Mouse (Mus musculus) heart, embryonic 10.5 days (tissue): ENCODE measurements around the gene Ubb. TPM values are rescaled to one million over a fixed set of nuclear protein-coding genes. Genes with fewer than 3 reads are reported as not detected.
A peak's percentile ranks its signal among the peaks of the same experiment; 100 is the strongest.

Experiments
- DNase-seq: peaks from one replicate; pipeline ENCODE4 v3.0.0-alpha.2; 2017; ENCODE audit warnings: low spot score
- H3K27ac ChIP-seq: fragments of 300-500 bp; sonication (generic); 2 replicates; pipeline ENCODE4 v1.5.1; 2016; ENCODE audit warnings: mild to moderate bottlenecking
- H3K27me3 ChIP-seq: fragments of 300-500 bp; sonication (generic); 2 replicates; pipeline ENCODE4 v1.6.1; 2016; ENCODE audit warnings: mild to moderate bottlenecking; ENCODE audit not compliant: poor library complexity, insufficient read depth, severe bottlenecking
- H3K36me3 ChIP-seq: fragments of 300-500 bp; sonication (generic); 2 replicates; pipeline ENCODE4 v1.6.1; 2016; ENCODE audit warnings: mild to moderate bottlenecking, moderate library complexity
- H3K4me1 ChIP-seq: fragments of 300-500 bp; sonication (generic); 2 replicates; pipeline ENCODE4 v1.6.1; 2016; ENCODE audit warnings: mild to moderate bottlenecking
- H3K4me3 ChIP-seq: fragments of 300-500 bp; sonication (generic); 2 replicates; pipeline ENCODE4 v1.5.1; 2016; ENCODE audit warnings: mild to moderate bottlenecking, moderate library complexity
- H3K9me3 ChIP-seq: fragments of 300-500 bp; sonication (generic); 2 replicates; pipeline ENCODE4 v1.6.1; 2016; ENCODE audit warnings: mild to moderate bottlenecking, moderate library complexity
- WGBS: fragments of 180-500 bp; shearing (Covaris S2); methylation state at CpG from one replicate; pipeline ENCODE4 v1.1.7; 2016; 5-methylcytosine and 5-hydroxymethylcytosine counted together
- polyA plus RNA-seq: library from polyadenylated mRNA; unstranded; fragments of >200 nt; fragmentation: Nextera tagmentation; extraction: Ambion mirVana; gene quantifications from 2 replicates; pipeline ENCODE4 v1.2.1, GENCODE M21; 2016

Ubb gene
- polyA plus RNA-seq, 1 experiment from 2014 or later = 3,131 TPM

GRCm38 (mm10) chr11:62538321-62539088, 12.5 kb upstream of the Ubb start:
- H3K27ac ChIP-seq = peak overlapping the region; percentile 94

DNA sequence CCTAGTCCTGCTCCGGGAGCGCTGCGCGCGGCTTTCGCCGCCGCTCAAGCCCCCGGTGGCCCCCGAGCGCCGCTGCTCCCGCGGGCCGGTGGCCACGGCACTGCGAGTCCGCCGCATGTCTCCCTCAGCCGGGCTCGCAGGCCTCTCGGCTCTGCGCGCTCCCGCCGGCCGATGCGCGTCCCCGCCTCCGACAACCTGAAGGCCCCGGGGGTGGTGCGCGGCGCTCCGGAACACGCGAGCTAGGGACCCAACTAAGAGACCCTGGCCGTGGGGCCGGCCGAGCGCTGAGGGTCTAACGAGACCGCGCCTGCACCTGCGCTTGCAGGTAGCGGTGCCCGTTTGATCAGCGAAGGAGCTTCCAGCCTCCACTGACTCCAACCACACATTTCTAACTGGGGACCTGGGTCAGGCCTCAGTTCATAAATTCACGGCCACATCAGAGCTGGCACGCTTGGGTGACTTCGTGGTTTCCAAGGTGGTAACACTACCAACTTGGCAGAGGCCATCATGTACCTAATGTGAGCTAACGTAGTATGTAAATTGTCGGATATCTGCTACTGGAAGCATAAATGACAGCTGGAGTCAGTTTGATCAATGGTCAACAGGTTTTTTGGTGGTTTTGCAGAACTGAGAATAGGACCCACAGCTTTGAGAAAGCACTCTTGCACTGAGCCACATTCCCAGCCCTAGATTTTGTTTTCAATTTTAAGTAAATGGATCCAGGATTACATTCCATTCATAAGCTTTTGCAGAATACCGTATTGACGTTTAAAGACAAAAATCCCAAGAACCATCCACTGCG, 11.7 kb upstream of the Ubb start, which contains the start of gene Cenpv:
Cenpv (minus strand) TSS at position 173 of the 802 bp plus-strand sequence.
- Histone ChIP-seq H3K27me3 (peaks cover 32% of the 10 kb centered on the region), H3K9me3 (no peaks in the 10 kb centered on the region), H3K27ac (peak within 1 kb of the TSS; percentile 94), H3K36me3 (no peaks in the 10 kb centered on the region), H3K4me1 (peaks cover 14% of the 10 kb centered on the region), H3K4me3 (peak within 1 kb of the TSS; percentile 88)
- 6% methylated on average over 57 of the region's 57 CpGs for WGBS
- DNase-seq = no peak

More at GRCm38 (mm10) chr11:62538321-62539088, 12.5 kb upstream of the Ubb start:
- H3K4me1 ChIP-seq = peaks cover 14% of the 10 kb centered on the region
- peak; percentile 79 for DNase-seq
- H3K36me3 ChIP-seq = no peaks in the 10 kb centered on the region
- WGBS = under 1% methylated on average over 73 of the region's 73 CpGs
- H3K9me3 ChIP-seq = no peaks in the 10 kb centered on the region
- peak overlapping the region; percentile 88 for H3K4me3 ChIP-seq
- H3K27me3 ChIP-seq = peaks cover 32% of the 10 kb centered on the region

DNA sequence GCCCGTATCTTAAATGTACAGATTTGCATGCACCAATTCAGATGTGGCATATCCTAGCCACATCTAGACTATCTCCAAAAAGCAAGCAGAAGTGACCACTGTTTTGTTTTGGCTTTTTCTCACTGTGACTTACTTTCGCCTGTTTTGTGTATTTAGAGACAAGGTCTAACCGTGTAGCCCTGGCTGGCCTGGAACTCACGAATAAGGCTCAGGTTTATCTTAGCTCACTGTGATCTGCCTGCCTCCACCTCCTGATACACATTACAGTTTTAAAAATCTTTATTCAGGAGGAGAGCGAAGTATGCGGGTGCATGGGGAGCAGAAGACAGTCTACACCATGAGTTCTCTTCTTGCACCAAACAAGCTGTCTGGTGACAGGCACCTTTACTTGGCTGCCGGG, 10.8 kb upstream of the Ubb start:
- no peak overlapping the region for H3K4me3 ChIP-seq
- no peak overlapping the region for H3K27ac ChIP-seq
- H3K4me1 ChIP-seq = peaks cover 14% of the 10 kb centered on the region
- no peak for DNase-seq
- H3K9me3 ChIP-seq = no peaks in the 10 kb centered on the region
- peaks cover 32% of the 10 kb centered on the region for H3K27me3 ChIP-seq
- WGBS = 78% methylated on average over 7 of the region's 7 CpGs
- no peaks in the 10 kb centered on the region for H3K36me3 ChIP-seq

DNA sequence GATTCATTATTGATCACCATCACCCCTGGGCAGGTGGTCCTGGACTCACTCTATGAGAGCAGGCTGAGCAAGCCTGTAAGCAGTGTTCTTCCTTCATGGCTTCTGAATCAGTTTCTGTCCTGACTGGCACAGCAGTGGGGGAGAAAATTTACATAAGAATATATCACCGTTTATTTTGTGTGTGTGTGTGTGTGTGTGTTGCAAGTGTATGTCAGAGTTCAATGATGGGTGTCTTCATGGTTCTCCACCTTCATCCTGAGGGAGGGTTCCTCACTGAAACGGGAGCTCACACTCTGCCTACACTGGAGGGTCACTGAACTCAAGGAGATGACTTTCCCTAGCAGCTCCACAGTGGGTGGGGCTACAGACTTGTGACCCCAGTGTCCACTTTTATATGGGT, 10.0 kb upstream of the Ubb start:
- DNase-seq = no peak
- Histone ChIP-seq H3K4me3 (no peak overlapping the region), H3K36me3 (no peaks in the 10 kb centered on the region), H3K9me3 (no peaks in the 10 kb centered on the region), H3K4me1 (peaks cover 14% of the 10 kb centered on the region), H3K27me3 (peaks cover 32% of the 10 kb centered on the region), H3K27ac (no peak overlapping the region)
- WGBS = 53% methylated on average over 2 of the region's 2 CpGs

DNA sequence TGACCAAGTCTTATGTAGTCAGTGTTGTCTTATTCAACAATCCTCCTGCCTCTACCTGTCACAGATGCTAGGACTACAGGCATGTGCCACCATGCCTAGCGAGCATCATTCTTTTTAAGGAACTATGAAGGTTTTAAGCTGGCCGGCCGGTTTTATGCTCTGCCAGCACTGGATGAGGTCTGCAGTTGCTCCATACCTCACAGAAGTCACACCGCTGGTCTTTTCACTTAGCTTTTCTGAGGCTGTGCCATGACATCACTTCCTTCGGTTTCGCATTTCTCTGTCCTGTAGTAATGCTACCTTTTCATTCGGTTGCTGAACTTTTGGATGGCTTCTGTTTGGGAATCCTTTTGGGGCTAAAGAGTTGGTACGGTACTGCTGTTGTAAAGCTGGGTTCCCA, 9.4 kb upstream of the Ubb start:
- H3K36me3 ChIP-seq = no peaks in the 10 kb centered on the region
- peaks cover 31% of the 10 kb centered on the region for H3K27me3 ChIP-seq
- H3K27ac ChIP-seq = no peak overlapping the region
- H3K4me1 ChIP-seq = peaks cover 14% of the 10 kb centered on the region
- H3K4me3 ChIP-seq = no peak overlapping the region
- DNase-seq = no peak
- 77% methylated on average over 8 of the region's 8 CpGs for WGBS
- no peaks in the 10 kb centered on the region for H3K9me3 ChIP-seq

DNA sequence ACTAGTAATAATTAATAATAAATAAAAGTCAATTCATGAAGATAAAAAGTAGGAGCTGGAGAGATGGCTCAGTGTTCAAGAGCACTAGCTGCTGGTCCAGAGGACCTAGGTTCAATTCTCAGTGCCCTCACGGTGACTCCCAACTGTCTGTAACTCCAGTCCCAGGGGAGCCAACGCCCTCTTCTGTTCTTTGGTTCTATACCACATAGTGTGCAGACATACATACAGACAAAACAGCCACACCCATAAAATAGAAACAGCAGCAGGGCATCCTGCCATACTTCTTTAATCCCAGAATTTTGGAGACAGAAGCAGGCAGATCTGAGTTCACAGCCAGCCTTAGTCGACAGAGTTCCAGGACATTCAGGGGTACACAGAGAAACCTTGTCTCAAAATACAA, 7.0 kb upstream of the Ubb start:
- no peak for DNase-seq
- Histone ChIP-seq H3K27me3 (peaks cover 18% of the 10 kb centered on the region), H3K4me1 (peaks cover 5% of the 10 kb centered on the region), H3K27ac (no peak overlapping the region), H3K4me3 (no peak overlapping the region), H3K9me3 (no peaks in the 10 kb centered on the region), H3K36me3 (no peaks in the 10 kb centered on the region)
- 87% methylated on average over 3 of the region's 3 CpGs for WGBS

DNA sequence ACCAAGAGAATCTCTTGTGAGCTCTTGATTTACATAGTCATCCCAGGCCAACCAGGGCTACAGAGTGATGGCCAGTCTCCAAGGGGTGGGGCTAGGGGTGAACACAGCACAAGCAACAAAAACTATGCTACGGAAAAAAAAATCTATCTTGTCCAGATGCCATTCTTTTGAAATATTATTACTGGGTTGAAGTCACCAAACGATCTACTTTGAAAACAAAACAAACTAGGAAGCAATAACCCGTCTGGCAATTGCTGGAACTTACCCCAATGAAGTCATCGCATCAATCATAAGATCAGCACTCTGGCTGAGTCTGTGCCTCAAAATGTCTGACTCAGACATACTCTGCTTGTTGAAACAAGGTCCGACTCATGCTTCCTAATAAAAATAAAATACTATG, 1.2 kb upstream of the Ubb start:
- H3K4me3 ChIP-seq = peak overlapping the region; percentile 85
- WGBS = 20% methylated on average over 5 of the region's 5 CpGs
- peaks cover 18% of the 10 kb centered on the region for H3K36me3 ChIP-seq
- DNase-seq = no peak
- H3K27me3 ChIP-seq = no peaks in the 10 kb centered on the region
- no peaks in the 10 kb centered on the region for H3K9me3 ChIP-seq
- H3K27ac ChIP-seq = peak overlapping the region; percentile 100
- peaks cover 19% of the 10 kb centered on the region for H3K4me1 ChIP-seq

DNA sequence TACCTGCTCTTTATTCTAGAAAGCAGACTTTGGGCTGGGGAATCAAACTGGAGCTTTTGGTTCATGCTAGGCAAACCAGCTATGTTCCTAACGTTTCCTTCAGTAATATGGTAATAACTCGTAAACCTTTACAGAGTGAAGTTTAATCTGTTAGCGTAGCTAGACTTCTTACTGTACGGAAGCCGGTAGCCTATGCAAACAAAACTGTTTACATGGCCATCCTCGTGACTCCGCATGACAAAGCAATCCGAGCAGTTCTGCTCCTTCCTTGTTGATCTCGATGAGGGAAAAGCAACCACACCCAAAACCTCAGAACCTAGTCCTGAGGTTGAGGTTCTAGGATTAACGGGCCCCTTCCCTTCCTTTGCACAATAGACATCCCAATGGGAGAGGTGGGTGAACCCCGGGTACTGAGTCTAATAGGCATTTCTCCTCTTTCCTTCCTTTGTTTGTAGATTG, 715 bp upstream of the Ubb start:
- H3K27ac ChIP-seq = peak overlapping the region; percentile 100
- no peaks in the 10 kb centered on the region for H3K27me3 ChIP-seq
- 2% methylated on average over 11 of the region's 11 CpGs for WGBS
- H3K4me1 ChIP-seq = peaks cover 22% of the 10 kb centered on the region
- H3K4me3 ChIP-seq = peak overlapping the region; percentile 85
- H3K36me3 ChIP-seq = peaks cover 23% of the 10 kb centered on the region
- H3K9me3 ChIP-seq = no peaks in the 10 kb centered on the region
- peak; percentile 86 for DNase-seq

GRCm38 (mm10) chr11:62551226-62552119, 502 bp downstream of the Ubb start:
- Histone ChIP-seq H3K9me3 (no peaks in the 10 kb centered on the region), H3K4me3 (peak overlapping the region; percentile 85), H3K4me1 (peaks cover 22% of the 10 kb centered on the region), H3K27ac (peak overlapping the region; percentile 100), H3K27me3 (no peaks in the 10 kb centered on the region), H3K36me3 (peaks cover 26% of the 10 kb centered on the region)
- WGBS = under 1% methylated on average over 58 of the region's 58 CpGs
- peak; percentile 95 for DNase-seq

GRCm38 (mm10) chr11:62553186-62553585, 2.2 kb downstream of the Ubb start:
- no peaks in the 10 kb centered on the region for H3K27me3 ChIP-seq
- no peak overlapping the region for H3K27ac ChIP-seq
- peaks cover 22% of the 10 kb centered on the region for H3K4me1 ChIP-seq
- H3K4me3 ChIP-seq = peak overlapping the region; percentile 59
- DNase-seq = no peak
- H3K36me3 ChIP-seq = peaks cover 26% of the 10 kb centered on the region
- H3K9me3 ChIP-seq = no peaks in the 10 kb centered on the region
- whole genome bisulfite sequencing = 44% methylated on average over 1 of the region's 1 CpGs

GRCm38 (mm10) chr11:62553633-62554032, 2.7 kb downstream of the Ubb start:
- Histone ChIP-seq H3K27ac (no peak overlapping the region), H3K9me3 (no peaks in the 10 kb centered on the region), H3K4me3 (peak overlapping the region; percentile 59), H3K27me3 (no peaks in the 10 kb centered on the region), H3K4me1 (peaks cover 22% of the 10 kb centered on the region), H3K36me3 (peaks cover 26% of the 10 kb centered on the region)
- DNase-seq = no peak
- 82% methylated on average over 5 of the region's 5 CpGs for WGBS

DNA sequence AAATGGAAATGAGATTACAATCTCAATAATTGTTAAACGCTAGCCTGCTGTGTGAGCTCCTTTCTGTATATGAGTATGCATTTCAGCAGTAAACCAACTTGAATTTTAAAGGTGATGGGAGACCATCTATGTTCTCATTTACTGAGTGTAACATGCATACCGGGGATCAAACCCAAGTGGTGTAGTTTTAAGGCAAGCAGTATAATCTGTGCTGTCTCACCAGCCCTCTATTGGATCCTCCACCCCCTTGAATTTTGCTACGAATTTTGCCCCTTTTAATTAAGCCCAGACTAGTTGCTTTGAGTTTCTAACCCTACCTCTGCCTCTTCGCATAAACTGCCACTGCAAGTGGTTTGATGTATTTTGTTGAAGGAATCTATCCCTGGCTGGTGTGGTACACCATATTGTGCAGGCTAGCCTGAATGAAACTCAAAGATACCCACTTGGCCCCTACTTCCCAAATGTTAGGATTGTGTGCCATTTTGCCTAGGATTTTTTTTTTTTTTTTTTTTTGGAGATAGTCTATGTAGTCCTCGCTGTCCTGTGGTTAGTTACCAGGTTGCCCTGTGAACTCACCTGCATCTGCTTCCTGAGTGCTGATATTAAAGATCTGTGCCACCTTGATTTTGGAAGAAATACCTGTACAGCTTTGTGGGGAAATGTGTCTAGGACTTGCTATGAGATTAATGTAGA, 3.3 kb downstream of the Ubb start:
- Histone ChIP-seq H3K36me3 (peaks cover 26% of the 10 kb centered on the region), H3K9me3 (no peaks in the 10 kb centered on the region), H3K27ac (no peak overlapping the region), H3K27me3 (no peaks in the 10 kb centered on the region), H3K4me1 (peaks cover 25% of the 10 kb centered on the region), H3K4me3 (peak overlapping the region; percentile 59)
- no peak for DNase-seq
- 80% methylated on average over 5 of the region's 5 CpGs for WGBS
